Mouse (Mus musculus) lung, adult 2 months (tissue): ENCODE measurements around the gene Foxb1. TPM values are rescaled to one million over a fixed set of nuclear protein-coding genes. Genes with fewer than 3 reads are reported as not detected.
A peak's percentile ranks its signal among the peaks of the same experiment; 100 is the strongest.

Experiments used
- DNase-seq: peaks from one replicate; pipeline ENCODE4 v3.0.0; 2022
- H3K4me1 ChIP-seq: fragments of 200-500 bp; 2 replicates; pipeline ENCODE4 v1.6.1; 2011; ENCODE audit warnings: low read length; ENCODE audit not compliant: control insufficient read depth, insufficient read depth
- H3K4me3 ChIP-seq: fragments of 200-500 bp; replicated peaks from 2 replicates; pipeline ENCODE3; 2011; ENCODE audit warnings: low read depth, mild to moderate bottlenecking, control low read depth, low read length; ENCODE audit errors: extremely low read depth
- CTCF ChIP-seq: fragments of 200-500 bp; IDR thresholded peaks from 2 replicates; pipeline ENCODE4 v1.5.1; 2011; ENCODE audit warnings: mild to moderate bottlenecking, low read length, control low read depth; ENCODE audit not compliant: insufficient read depth
- POLR2A ChIP-seq: fragments of 200-500 bp; IDR thresholded peaks from 2 replicates; pipeline ENCODE4 v1.6.1; 2011; ENCODE audit warnings: low read depth, mild to moderate bottlenecking, control low read depth, low read length, borderline replicate concordance; ENCODE audit errors: extremely low read depth
- WGBS: fragments of 180-500 bp; shearing (Covaris S2); methylation state at CpG from one replicate; pipeline ENCODE4 v1.1.7; 2018; 5-methylcytosine and 5-hydroxymethylcytosine counted together
- polyA plus RNA-seq: library from polyadenylated mRNA; depleted of rRNA; stranded (reverse); fragments of >200 nt; gene quantifications from 2 replicates; pipeline ENCODE4 v1.2.3, GENCODE M21; 2012; rRNA removed

Gene Foxb1
- not detected in 2 replicates for polyA plus RNA-seq

DNA sequence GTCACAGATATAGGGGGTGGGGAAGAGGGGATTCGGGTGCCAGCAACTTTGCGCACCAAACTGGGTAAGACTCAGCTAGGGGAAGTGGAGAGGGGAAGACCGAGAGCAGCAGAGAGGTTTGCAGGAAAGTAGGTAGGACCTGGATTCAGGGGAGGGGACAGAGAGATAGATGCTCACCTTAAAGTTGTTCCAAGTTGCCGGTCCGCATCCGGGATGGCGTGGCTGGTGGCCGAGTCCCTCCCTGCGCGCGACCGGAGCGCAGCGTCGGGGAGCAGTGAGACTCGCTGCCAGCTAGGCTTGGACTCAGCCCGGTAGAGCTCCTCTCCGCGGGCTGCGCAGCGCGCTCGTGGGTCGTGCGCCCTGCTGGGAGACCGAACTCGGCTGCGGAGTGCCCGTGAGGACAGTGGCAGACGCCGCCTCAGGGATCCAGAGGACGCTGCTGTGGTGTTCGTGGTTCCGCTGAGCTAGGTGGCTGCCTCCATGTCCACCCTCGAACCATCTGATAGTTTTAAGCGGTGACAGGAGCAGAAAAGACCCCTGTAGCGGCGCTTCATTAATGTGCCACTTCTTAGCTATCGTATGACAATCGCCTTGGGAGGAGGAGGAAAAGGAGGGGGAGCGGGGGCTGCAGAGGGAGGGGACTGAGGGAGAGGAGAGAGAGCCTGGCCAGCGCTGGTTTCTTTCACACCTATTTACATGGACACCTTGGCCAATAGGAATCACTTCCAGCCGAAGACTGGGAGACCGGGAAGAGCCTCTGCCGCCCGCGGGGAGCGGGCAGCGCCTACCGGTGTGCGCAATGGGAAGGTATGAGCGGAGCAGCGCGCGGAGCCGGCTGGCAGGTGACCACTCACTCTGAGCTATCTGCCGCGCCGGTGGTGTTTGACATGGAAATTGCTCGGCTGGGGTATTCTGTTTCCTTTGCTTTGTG lies at the start of gene Foxb1:
Gene Foxb1, minus strand, starts transcription at position 570 of the 931 bp plus-strand sequence.
- DNase-seq: no peak
- 3% methylated on average over 60 of the region's 60 CpGs for WGBS
- Histone ChIP-seq H3K4me1 (peaks cover 6% of the 10 kb centered on the region; the same call in 1 of the 2 replicates), H3K4me3 (no peak within 1 kb of the TSS)
- TF ChIP-seq CTCF (no peak), POLR2A (no peak)

DNA sequence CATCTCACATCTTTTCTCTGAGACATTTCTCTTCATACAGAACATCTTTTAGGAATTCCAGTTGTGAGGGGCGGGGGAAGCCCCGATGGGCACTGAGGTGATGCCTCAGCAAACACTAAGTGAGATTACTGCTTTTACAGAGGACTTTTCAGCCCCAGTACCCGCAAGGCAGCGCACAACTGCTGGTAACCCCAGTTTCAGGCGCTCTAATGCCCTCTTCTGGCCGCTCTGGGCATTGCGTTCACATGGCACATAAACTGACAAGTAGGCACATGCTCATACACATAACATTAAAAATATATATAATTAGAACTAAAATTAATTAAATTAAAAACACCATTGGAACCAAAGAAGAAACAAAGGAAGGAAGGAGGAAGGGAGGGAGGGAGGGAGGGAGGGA lies 29.8 kb upstream of the Foxb1 start:
- peak; percentile 19; the same call in 1 of the 2 replicates for TF ChIP-seq CTCF
- TF ChIP-seq POLR2A: no peak
- no peak overlapping the region for H3K4me3 ChIP-seq
- WGBS: 61% methylated on average over 7 of the region's 7 CpGs
- no peaks in the 10 kb centered on the region for H3K4me1 ChIP-seq
- DNase-seq: no peak

DNA sequence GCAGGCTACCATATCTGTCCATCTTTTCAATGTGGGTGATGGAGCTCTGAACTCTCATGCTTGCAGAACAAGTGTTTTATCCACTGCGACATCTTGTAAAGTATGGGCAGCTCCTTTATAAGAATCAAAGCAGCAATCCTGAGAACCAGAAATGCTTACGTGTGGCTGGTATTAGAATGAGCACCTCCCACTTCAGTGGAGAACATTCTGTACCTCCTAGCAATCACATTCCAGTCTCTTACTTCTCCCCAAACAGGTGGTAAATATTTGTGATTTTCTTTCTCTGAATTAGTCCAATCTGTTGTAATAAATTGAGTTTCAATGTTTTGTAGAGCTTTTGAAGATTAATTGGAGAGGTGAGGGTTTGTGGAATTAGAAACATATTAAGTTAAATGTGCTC lies 19.3 kb upstream of the Foxb1 start:
- DNase-seq: no peak
- H3K4me1 ChIP-seq: no peaks in the 10 kb centered on the region
- TF ChIP-seq CTCF (no peak), POLR2A (no peak)
- H3K4me3 ChIP-seq: no peak overlapping the region
- 66% methylated on average over 2 of the region's 2 CpGs for WGBS

DNA sequence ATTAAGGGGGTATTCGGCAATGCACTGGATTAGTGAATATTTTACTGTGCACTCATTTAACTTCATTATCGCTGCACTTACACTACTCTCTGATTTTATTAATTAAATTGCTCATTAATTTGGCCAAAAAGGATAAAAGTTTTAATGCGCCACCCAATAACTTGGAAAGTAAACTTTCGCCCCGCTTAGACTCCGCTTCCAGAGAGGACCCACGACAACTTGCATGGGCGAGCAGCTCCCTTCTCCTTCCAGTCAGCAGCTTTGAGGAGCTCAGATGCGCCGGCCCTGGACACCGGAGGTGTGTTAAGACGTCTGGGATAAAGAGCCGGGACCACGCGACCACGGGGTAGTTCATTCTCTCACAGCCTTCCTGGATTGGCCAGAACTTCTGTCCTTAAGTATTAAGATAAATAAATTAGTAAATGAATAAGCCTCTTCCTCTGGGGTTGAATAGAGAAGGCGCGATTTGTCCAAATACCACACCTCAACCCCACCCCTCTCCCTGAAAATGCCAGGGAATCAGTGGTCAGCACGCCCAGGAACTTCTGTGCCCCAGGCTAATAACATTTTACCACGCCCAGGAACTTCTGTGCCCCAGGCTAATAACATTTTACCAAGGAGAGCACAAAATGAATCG lies 9.3 kb upstream of the Foxb1 start:
- no peak for DNase-seq
- whole genome bisulfite sequencing: 5% methylated on average over 21 of the region's 21 CpGs
- H3K4me3 ChIP-seq: no peak overlapping the region
- TF ChIP-seq POLR2A: no peak
- TF ChIP-seq CTCF: no peak
- no peaks in the 10 kb centered on the region for H3K4me1 ChIP-seq

DNA sequence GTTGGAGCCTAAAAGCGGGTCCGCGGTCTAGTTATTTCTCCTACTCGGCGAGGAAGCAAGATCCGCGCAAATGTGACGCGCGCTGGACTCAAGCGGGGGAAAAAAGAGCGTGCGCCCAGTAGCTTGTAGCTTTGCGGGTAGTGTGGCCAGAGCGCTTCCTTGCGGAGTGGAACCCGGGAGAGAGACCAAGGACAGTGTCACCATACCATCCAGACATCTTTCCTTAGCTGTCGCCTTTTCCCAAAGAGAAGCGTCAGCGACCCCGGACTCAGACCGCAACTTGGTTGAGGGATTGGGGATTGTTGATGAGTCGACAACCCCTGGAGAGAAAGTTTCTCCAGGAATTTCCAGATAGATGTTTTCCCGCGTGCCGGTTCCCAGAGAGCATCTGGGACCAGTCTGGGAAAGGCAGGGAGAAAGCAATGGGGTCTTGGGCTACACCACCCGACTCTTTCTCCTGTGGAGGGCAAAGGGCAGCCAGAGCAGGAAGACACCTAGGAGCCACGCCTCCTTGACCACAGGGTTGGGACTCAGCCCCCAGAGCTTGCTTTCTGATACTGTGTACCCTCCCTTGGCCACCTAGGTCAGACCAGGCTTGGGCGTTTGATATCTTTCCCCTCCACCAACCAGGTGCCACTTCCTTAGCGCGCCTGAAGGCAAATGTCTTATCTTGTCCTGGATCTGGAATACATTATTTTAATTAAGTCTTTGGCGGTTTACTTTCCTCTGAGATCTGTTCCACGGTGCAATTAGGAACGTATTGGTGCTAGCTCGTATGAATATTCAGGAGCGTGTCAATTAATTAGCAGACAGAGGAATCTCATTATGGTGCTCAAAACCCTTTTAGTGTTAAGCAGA lies 8.6 kb upstream of the Foxb1 start:
- Histone ChIP-seq H3K4me3 (no peak overlapping the region), H3K4me1 (no peaks in the 10 kb centered on the region)
- TF ChIP-seq POLR2A (no peak), CTCF (no peak)
- DNase-seq: no peak
- 3% methylated on average over 36 of the region's 36 CpGs for whole genome bisulfite sequencing

DNA sequence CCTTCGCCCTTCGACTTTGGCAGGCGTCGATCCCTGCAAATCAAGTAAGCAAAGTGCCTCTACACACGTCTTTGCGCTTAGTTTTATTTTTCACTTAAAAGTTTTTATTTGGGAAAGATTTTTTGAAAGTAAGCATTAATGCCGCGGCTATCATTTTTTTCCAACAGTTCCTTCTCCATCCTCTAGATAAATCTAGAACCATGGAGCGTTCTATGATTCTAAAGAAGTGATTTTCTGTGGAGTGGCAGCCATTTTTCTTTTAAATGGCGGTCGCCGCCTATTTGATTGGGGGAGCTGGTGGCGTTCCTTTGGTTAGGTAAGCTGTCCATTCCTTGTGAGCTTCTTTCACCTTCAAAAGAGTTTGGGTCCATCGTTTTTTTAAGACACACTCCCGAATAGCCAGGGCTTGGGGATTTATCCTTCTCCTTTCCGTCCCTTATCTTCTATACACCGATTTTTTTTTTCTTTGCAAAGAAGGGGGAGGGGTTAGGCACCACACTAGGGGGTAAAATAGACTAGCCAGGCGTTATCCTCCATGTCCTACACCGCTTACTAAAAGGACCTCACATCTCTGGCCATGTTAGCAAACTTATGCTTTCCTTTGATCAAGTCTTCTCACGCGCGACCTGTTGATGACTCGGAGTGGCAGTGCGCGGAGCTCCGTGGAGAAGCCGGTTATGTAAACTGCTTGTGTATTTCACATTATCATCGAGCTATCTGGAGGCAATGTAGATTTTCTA lies 7.6 kb upstream of the Foxb1 start:
- no peaks in the 10 kb centered on the region for H3K4me1 ChIP-seq
- no peak for DNase-seq
- H3K4me3 ChIP-seq: no peak overlapping the region
- WGBS: 6% methylated on average over 28 of the region's 28 CpGs
- TF ChIP-seq CTCF (no peak), POLR2A (no peak)

DNA sequence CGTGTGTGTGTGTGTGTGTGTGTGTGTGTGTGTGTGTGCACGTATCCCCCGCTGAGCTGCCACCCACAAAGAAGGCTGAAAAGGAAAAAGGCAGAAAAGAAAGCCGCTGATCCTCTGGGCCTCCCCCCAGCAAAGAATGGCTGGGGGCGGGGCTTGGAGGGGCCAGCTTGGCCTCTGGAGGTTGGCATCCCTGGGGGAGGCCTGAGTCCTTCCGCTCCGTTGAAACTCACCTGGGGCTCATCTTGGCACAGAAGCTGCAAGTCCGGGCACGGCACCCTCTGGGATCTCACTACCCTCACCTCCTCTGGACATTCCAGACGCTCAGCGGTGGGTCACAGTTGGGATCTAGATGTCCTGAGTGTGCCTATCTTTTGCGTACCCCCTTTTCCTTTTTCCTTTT lies 6.7 kb upstream of the Foxb1 start:
- WGBS: under 1% methylated on average over 11 of the region's 12 CpGs
- Histone ChIP-seq H3K4me3 (no peak overlapping the region), H3K4me1 (no peaks in the 10 kb centered on the region)
- TF ChIP-seq POLR2A (no peak), CTCF (no peak)
- no peak for DNase-seq

DNA sequence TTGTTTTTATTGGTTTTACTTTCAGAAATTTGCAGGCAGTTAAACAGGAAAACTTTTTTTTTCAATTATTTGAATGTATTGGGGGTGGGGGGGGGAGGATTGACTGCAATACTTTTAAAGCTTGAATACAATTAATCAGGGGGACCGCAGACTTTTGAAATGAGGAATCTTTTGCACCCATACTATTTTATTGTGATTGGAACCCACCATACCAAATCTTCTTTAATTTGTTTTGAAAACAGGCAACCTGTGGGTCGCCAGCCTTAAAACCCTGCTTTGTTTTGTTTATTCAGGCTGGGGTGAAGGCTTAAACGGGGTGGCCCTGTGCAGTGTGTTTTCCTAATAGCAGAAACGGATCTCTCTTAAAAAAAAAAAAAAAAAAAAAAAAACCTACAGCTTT lies 6.2 kb upstream of the Foxb1 start:
- WGBS: 5% methylated on average over 4 of the region's 4 CpGs
- DNase-seq: no peak
- TF ChIP-seq POLR2A (no peak), CTCF (no peak)
- Histone ChIP-seq H3K4me3 (no peak overlapping the region), H3K4me1 (no peaks in the 10 kb centered on the region)
